Mouse (Mus musculus) heart, adult 11 months (tissue): ENCODE measurements around the gene Sirt4.
A peak's percentile ranks its signal among the peaks of the same experiment; 100 is the strongest.
"Not testable (repeated sequence)": the region's sequence is repeated elsewhere in the genome, so short reads cannot be mapped to it uniquely, and the experiment has no call there.

Source experiments
- DNase-seq: peaks from one replicate; pipeline ENCODE4 v3.0.0; 2022

Sirt4 gene

DNA sequence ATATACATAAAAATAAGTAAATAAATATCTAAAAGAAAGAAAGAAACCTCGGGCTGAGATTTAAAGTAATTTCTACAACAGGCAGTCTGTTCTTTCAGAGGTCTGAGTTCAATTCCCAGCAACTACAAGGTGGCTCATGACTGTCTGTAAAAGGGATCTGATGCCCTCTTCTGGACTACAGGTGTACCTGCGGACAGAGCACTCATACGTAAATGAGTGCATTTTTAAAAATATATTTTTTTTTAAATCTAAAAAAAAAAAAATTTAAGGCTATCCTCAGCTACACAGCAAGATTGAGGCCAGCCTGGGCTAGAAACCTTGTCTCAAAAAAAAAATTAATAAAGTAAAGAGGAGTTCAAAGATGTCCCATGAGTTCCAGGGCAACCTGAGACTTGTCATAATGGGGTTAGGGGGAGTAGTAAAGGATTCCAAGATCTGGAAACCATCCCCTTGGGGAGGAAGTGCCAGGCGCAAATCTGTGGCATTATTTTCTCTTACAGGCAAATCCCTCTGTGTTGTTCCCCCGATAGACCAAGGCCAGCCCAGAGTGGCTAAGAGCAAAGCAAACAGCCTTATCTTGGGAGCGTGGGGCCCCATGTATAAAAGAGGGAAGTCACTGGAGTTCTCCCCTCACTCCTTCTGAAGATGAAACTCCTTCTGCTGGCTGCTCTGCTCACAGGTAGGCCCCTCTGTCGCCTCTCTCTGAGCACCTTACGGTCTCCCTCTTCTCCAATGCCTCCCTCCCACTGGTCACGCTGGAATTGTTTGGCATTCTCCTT, 18.7 kb downstream of the Sirt4 start, which contains the start of gene Pla2g1b:
Gene Pla2g1b (plus strand): TSS at position 621 of the 779 bp plus-strand sequence.
- DNase-seq = no peak

DNA sequence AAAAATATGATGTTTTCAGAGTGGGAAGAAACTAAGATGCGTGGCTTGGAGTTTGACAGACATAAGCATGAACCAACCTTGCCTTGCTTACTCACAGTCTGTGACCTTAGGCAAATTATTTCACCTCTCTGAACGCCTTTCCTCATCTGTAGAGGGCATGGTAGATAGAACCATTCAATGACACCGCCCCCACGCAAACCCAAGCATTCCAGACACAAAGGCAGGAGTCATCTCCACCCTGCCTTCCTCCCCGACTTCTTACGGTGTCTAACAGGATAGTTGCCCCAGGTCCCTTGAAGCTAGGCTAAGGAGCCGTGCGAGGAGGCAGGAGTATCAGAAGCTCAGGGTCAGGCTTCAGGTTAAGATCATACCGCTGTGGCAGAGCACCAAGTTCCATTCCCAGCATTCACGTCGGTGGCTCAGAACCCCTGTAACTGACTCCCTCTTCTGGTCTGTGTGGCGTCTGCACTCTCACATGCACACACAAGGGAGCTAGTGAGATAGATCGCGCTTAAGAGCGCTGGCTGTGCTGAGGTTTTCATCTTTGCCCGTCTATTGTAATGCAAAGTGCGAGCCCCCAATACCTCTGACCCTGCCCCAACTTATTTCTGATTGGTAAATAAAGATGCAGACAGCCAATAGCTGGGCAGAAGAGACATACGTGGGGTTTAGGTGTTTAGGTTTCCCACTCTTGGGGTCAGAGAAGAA, 20.0 kb downstream of the Sirt4 start:
- DNase-seq = peak; percentile 77

DNA sequence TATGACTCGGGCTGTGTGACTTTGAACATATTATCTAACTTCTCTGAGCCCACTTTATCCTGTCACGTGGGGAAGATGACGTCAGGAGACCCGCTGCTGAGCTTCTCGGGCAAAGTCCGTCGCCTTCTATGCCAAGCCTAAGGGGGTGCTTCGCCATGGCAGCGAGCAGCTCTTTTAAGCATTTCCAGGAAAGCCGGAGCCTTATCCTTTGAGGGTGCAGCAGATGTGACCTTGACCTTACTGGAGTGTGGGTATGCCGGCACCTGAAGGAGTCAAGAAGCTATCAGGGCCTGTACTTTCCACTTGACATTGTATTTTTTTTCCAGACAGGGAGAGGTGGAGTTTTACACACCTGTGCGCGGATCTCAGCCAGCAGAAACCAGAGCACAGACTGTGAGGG, 25.6 kb downstream of the Sirt4 start:
- no peak for DNase-seq

DNA sequence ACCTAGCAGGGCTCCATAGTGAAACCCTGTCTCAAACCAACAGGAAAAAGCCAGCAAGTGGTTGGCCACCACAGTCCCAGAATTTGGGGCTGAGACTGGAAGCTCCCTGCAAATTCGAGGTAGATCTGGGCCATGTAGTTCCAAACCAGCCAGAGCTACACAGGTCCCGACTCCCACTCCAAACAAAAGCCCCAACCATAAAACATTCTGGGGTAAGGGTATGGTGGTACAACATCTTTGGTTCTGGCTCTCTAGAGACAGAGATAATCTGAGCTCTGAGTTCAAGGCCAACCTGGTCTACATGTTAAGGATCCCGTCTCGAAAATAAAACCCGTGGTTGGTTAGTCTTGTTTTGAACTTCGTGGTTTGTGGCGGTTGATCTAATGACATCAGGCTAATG, 28.7 kb downstream of the Sirt4 start:
- DNase-seq = no peak

DNA sequence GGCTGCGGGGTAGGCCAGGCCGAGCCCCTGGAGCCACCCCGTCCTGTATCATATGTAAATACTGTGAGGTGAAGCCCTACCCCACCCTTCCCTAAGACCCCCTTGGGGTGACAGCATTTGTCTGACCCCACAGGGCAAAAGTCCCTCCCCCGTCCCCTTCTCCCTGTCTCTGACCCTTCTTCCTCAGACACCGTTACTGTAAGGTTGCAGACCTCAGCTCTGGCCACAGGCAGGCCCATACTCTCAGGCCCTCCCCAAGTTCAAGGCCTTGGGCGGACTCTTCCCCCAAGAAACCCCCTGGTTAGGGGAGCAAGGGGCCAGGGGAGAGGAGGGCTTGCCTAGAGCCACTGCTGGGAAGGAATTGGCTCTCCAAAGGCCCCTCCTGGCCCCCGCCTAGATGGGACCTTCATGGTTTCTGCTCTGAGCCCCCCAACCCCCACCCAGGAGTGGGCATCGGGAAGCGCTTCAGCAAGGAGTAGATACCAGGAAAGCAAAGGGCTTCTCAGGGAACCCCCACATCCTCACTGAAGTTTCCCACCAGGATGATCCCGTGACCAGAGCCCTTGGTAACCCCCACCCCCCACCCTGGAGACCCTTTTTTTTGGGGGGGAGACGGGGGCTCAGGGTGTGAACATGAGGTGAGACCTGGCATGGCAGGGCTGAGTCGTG, 30.0 kb downstream of the Sirt4 start:
- no peak for DNase-seq

DNA sequence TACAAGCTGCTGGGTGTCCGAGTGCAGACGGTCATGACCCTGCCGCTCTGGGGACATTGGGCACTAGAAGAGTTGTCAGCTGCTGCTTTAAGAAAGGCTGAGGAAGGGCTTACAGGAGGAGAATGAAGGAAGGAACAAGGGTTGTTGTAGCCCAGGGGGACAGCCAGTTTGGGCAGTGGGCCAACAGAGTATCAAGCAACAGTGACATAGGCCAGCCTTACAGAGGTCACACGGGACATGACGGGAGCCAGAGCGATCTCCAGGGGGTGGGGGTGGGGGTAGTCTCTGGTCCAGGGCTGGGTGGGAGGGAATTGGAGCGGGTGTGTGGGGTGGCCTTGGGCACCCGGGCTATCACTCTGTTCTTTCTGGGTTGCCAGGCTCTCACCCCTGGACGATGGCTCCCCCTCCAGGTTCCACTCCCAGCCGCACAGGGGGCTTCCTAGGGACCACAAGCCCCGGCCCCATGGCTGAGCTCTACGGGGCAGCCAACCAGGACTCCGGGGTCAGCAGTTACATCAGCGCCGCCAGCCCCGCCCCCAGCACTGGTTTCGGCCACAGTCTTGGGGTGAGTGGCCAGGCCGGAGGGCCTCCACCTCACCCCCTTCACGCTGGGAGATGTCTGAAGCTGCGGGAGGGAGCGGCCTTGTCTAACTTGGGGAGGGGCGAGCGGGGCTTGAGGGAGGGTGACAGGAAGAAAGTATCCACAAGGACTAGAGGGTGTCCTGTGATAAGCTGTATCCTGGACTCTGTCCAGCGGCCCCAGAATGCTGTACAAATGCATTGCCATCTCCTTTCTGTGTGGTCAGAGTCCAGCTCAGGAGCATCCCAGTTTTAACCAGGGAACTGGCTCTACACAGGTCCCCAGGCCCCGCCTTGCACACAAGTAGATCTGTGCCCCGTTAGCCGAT, 33.9 kb downstream of the Sirt4 start:
- DNase-seq = peak; percentile 85

DNA sequence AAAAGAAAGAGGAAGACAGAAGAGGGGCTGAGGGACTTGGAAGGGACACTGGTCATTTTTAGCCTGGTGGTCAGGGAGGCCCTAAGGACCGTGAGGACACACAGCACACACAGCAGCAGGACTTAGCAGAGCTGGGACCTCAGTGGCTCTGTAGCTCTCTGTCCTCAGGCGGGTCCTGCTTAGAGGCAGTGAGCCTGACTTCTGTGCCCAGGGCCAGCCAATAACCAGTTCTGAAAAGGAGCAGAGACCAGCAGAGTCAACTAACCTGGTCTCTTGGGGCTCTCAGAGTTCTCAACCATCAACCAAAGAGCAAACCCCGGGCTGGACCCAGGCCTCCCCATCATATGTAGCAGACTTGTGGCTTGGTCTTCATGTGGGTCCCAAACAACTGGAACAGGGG, 35.3 kb downstream of the Sirt4 start:
- DNase-seq = peak; percentile 74

DNA sequence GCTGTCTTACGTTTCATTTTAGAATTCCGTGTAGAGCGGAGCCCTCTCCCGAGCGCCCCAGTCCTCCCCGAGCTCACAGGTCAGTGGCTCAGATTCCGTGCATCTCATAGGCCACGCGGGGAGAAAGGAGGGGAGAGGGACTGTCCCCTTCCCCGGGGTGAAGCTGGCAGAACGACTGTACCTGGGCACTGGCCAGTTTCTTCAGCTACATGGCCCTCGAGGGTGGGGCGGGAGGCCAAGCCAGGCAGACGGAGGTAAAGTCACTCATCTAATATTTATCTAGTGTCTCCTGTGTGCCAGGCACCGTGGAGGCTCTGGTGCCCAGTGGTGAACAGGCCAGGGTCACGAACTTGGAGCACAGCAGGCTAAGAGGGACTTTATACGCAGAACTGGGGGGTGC, 37.4 kb downstream of the Sirt4 start:
- peak; percentile 79 for DNase-seq

DNA sequence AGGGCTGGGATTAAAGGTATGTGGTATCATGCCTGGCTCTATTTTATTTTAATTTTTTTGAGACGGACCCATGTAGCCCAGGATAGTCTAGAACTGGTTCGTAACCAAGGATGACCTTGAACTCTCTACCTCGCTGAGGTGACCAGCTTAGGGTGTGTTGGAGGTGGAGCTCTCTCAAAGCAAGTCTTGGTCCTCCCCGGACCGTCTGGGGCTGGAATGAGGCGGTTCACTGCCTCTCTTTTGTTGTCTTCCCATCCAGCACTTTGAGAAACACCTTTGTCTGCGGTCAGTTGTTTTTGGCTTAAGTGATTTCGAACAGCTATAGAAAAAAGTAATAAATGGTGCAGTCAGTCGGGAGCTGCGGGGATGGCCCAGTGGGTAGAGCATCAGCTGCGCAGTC, 40.4 kb downstream of the Sirt4 start:
- no peak for DNase-seq

DNA sequence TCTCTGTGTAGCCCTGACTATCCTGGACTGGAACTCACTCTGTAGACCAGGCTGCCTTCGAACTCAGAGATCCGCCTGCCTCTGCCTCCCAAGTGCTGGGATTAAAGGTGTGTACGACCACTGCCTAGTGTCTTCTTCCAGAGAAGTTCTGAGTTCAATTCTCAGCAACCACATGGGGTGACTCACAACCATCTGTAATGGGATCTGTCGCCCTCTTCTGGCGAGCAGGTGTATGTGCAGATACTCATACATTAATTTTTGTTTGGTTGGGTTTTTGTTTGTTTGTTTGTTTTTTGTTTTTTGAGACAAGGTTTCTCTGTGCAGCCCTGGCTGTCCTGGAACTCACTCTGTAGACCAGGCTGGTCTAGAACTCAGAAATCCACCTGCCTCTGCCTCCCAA, 41.9 kb downstream of the Sirt4 start:
- not testable (repeated sequence) for DNase-seq

DNA sequence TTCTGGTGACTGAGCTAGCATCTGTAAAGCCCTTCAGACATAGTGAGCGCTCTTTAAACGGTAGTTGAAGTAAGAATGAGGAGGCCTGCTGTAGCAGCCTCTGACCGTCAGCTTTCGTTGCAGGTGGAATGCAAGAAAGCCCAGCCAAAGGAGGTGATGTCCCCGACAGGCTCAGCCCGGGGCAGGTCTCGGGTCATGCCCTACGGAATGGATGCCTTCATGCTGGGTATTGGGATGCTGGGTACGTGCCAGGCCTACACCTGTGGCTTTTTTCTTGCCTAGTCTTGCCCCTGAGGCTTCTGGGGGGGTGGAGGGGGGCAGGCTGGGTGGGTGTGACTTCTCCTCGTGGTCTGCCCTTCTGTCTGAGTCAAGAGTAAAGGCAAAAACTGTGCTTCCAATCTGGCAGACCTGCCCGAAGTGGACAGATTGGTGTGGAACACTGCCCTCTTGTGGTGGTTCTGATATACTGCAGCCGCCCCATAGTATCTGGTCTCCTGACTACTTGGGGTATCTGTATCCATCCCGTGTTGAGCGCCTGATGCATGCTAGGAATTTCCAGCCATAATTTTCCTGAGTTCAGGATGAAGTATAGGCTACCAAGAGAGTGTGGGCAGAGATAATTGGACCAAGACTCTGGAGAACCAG, 43.2 kb downstream of the Sirt4 start:
- peak; percentile 95 for DNase-seq

DNA sequence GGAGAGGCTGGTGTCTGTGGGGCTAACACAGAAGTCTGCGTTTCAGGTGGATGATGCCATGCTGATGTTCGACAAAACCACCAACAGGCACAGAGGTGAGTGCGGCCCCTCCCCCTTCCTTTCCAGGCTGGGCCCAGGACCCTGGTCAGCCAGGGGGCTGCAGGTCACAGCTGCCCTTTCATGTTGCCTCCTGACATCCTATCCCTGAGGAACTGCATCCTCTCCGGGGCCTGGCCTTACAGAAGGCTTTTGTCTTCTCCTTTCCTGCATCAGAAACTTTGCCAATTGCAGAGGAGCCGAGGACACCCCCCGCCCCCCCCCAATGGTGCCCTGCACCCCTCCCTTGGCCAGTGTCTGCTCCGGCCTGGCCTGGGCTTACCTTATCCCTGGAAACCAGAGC, 45.9 kb downstream of the Sirt4 start:
- DNase-seq = no peak

DNA sequence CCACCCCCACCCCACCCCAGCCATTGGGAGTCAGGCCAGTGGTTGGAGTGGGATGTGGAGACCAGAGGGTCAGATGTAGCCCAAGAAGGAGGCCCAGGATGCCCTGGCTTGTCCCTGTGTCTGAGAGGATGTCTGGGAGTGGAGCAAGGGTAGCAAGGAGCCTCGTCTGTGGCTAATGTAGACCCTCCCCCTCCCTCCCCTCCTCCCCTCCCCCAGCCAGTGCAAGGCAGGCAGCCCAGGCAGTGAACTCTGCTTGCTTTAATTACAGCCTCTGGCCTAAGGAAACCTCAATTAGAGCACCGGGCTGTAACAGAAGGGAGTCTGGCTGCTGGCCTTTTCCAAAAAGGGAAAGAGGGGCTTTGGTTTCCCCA, 46.6 kb downstream of the Sirt4 start:
- no peak for DNase-seq

DNA sequence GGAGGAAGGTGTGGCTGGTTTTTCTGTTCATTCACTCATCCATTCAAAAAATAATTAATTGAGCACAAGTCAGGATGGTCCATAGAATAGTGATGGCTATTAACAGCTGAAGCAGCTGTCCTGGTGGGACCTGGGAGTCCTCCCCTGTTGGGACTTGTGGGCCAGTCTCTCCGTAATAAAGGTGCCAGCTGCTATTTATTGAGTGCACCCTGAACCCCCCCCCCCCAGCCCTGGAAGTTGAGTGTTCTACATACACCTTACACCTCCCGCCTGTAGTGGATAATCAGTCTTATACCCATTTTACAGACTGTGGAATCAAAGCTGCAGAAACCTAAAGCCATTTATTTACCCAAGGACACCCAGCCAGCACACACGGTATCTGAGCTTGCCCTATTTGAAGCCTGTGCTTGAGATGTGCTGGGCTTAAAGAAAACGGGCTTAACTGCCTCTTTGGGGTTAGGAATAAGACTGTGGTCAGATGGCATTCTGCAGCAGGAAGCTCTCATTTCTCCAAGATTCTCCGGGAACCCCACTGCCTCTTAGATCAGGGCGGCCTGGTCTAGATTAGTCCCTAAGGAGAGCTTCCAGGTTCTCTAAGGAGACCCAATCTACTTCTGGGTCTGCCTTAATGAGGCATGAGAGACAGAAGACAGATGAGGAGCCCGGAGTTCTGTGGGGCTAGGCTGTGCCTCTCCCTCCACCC, 47.1 kb downstream of the Sirt4 start:
- DNase-seq = no peak

DNA sequence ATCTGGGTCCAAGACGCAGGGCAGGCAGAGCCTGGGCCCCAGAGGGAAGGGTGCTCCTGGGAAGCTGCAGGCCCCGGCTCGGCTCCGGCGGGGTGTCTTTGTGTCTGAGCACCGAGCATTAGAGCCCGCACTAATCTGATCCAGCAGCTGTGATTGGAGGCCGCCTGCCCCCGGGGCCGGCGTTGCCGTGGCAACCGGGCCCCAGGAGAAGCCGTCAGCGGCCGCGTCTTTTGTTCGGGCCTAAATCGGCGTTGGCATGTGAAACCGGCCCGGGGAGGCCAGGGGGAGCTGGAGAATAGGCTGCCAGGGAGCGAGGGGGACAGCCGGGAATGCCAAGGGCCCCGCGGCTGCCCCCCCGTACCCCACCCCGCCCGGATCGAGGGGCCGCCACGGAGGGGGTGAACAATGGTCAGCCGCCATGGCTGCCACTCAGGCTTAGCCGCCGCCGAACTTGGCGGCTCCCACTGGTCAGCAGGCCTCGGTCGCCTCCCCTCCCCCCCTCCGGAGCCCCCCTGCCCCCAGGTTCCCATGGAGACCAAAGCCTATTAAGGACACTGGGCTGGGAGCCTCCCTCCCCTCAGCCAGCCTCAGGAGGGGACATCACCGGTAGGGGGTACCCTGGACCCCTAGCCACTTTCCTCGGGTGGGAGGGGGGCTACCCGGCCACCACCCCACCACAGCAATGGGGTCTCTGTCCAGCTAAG, 48.0 kb downstream of the Sirt4 start:
- peak; percentile 96 for DNase-seq

DNA sequence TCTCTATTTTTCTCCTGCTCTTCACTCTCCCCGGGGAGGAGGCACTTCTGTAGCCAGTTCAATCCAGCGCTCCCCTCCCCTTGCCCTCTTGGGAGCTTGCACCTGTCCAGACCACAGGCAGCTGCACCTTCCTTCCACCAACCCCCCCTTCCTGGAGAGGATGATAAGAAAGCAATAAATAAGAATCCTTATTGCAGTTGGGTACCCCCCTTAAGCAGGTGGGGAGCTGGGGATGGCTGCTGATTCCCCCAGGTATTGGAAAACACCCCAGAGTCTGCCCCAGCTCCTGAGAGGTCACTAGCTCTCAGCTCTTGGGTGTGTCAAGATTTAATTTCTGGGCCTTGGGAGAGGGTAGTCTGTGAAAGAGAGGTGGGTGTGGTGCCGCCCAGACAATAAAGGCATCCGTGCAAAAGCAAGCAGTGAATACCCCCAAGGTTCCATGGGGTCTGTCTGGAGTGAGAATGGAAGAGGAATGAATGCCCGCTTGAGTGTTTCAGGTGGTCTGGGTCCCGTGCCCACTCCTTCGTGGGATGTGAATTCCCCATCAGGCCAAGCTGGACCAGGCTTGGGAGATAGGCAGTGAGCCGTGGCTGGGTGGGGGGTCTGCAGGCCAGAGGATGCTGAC, 48.7 kb downstream of the Sirt4 start:
- DNase-seq = no peak

DNA sequence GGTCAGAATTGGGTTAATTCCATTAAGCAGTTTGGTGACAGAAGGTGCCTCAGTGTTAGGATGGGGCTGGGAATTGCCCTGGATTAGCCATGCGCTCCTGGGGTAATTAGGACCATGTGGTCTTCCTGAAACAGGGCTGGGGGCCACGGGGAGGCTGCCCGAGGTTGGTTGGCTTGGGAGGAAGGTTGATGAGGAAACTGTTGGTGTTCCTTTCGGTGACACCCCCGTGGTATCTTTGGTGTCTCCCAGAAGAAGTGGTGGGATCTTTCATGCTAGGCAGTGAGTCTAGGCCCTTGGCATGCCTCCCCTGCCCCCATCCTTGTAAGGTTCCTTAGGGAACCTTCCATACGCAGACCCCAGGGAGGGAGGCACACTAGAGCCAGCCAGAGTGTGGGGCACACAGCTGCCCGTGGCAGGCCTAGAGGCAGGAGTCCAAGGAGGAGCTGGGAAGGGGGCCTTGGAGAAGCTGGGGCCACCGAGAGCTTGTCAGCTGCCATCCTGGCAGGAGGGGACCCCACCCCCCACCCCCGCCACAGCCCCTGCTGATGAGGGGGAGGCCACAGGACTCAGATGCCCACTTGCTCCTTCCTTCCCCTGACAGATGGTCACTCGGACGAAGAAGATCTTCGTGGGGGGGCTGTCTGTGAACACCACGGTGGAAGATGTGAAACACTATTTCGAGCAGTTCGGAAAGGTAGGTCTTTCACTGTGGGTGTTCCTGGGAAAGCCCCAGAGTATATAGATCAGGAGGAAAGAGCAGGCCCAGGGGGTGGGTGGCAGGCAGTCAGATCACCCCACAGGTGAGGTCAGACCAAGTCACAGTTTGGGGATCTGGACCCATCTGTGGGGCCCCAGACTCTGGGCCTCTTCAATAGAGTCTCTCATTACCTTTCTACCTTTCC, 49.4 kb downstream of the Sirt4 start:
- DNase-seq = no peak

DNA sequence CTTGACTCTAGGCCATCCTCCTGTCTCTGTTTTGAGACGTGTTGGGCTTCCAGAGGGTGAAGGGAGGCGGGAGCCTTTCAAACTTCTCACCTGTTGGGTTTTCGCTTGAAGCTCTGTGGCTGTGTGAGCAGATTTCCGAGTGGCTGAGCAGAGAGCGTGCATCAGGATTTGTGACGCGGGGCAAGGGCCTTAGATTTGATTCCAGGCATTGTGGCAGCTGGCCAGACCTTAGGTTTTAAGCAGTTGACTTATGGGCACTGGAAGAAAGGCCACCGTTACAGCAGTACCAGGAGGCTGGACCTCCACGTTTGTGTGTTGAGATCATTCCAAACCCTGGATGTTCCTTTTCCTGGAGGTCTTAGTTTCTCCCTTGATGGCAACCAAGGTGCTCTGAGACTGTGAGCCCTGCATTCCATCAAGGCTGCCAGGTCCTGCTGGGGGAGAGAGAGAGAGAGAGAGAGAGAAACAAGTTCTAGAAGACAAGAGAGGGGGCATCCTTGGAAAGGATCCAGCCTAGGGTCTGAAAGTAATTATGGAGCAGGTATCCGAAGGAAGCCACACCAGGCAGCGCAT, 50.2 kb downstream of the Sirt4 start:
- no peak for DNase-seq

DNA sequence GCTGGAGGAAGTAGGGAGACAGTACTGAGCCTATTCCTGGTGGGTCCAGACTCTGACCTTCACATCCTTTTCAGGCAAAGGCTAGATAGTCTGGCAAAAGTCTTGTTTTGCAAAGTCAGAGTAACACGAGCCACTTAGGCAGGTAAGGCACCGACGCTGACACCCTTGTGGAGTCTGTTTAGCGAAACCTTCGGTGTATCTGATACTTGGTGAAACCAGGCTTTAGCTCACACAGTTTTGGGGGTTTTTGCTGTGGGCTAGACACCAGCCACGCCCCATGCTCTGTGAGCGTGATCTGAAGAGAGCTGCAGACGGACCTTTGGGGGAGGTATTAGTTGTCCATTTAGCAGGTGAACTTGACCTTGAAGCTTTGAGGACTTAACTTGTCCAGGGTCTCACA, 51.3 kb downstream of the Sirt4 start:
- no peak for DNase-seq
